Mouse (Mus musculus) MEL (cell line): ENCODE measurements around the gene Lexm. TPM values are rescaled to one million over a fixed set of nuclear protein-coding genes. Genes with fewer than 3 reads are reported as not detected.

Experiments used
- DNase-seq: peaks from one replicate; pipeline ENCODE4 v3.0.0; 2011; ENCODE audit warnings: low read depth, low spot score
- H3K27ac ChIP-seq: 2 replicates; pipeline ENCODE4 v1.5.1; 2012; ENCODE audit warnings: low read depth, mild to moderate bottlenecking, control low read depth, low read length, moderate library complexity; ENCODE audit not compliant: control insufficient read depth
- H3K27me3 ChIP-seq, 2 experiments: fragments of 150-350 bp in 1 of 2; sonication (generic) in 1 of 2; 2 replicates each; pipeline ENCODE4 v1.6.1; 2012; ENCODE audit warnings: low read length in 2 of 2, mild to moderate bottlenecking in 2 of 2, improper control_type of control experiment in 1 of 2, moderate library complexity in 1 of 2; ENCODE audit not compliant: insufficient read depth in 2 of 2, control insufficient read depth in 1 of 2
- H3K36me3 ChIP-seq, 2 experiments: 2 replicates each; pipeline ENCODE4 v1.6.1; 2012 to 2014; ENCODE audit warnings: low read length in 2 of 2, improper control_type of control experiment in 1 of 2, inconsistent platforms in 1 of 2, mild to moderate bottlenecking in 1 of 2; ENCODE audit not compliant: insufficient read depth in 2 of 2, control insufficient read depth in 1 of 2
- H3K4me1 ChIP-seq, 2 experiments: fragments of 150-350 bp in 1 of 2; sonication (generic) in 1 of 2; 2 replicates each; pipeline ENCODE4 v1.6.1; 2012; ENCODE audit warnings: low read length in 2 of 2, improper control_type of control experiment in 1 of 2, mild to moderate bottlenecking in 1 of 2; ENCODE audit not compliant: insufficient read depth in 2 of 2, control insufficient read depth in 1 of 2
- H3K4me3 ChIP-seq, 2 experiments: fragments of 150-350 bp in 1 of 2; sonication (generic) in 1 of 2; 2 replicates each; pipeline ENCODE4 v1.5.1; 2012; ENCODE audit warnings: low read depth in 2 of 2, low read length in 2 of 2, mild to moderate bottlenecking in 2 of 2, moderate library complexity in 2 of 2, control low read depth in 1 of 2, improper control_type of control experiment in 1 of 2; ENCODE audit not compliant: control insufficient read depth in 1 of 2, insufficient read depth in 1 of 2
- H3K79me2 ChIP-seq: 2 replicates; pipeline ENCODE4 v1.6.1; 2012; ENCODE audit warnings: mild to moderate bottlenecking, low read length, moderate library complexity; ENCODE audit not compliant: control insufficient read depth, poor library complexity, insufficient read depth
- H3K9ac ChIP-seq: 2 replicates; pipeline ENCODE4 v1.6.1; 2012; ENCODE audit warnings: low read depth, mild to moderate bottlenecking, control low read depth, low read length, moderate library complexity; ENCODE audit not compliant: control insufficient read depth, poor library complexity, severe bottlenecking
- H3K9me3 ChIP-seq: fragments of 150-350 bp; sonication (generic); replicated peaks from 2 replicates; pipeline ENCODE4 v1.6.1; 2012; ENCODE audit warnings: mild to moderate bottlenecking, low read length, improper control_type of control experiment, moderate library complexity; ENCODE audit not compliant: insufficient read depth
- BHLHE40 ChIP-seq: IDR thresholded peaks from 2 replicates; pipeline ENCODE4 v1.6.1; 2012; ENCODE audit warnings: low read depth, mild to moderate bottlenecking, inconsistent platforms, low read length, improper control_type of control experiment, borderline replicate concordance
- CHD2 ChIP-seq: IDR thresholded peaks from 2 replicates; pipeline ENCODE4 v1.6.1; 2011; ENCODE audit warnings: low read length, improper control_type of control experiment
- E2F4 ChIP-seq: IDR thresholded peaks from 2 replicates; pipeline ENCODE4 v1.6.1; 2011; ENCODE audit warnings: low read depth, low read length, improper control_type of control experiment, borderline replicate concordance
- ELF1 ChIP-seq: IDR thresholded peaks from 2 replicates; pipeline ENCODE4 v1.6.1; 2014; ENCODE audit warnings: low read depth, mild to moderate bottlenecking, inconsistent platforms, low read length, improper control_type of control experiment, moderate library complexity
- EP300 ChIP-seq, 2 experiments: IDR thresholded peaks; 2 replicates each; pipeline ENCODE4 v1.6.1; 2011; ENCODE audit warnings: improper control_type of control experiment in 2 of 2, low read length in 2 of 2, low read depth in 1 of 2, mild to moderate bottlenecking in 1 of 2
- ETS1 ChIP-seq: IDR thresholded peaks from 2 replicates; pipeline ENCODE4 v1.6.1; 2012; ENCODE audit warnings: low read depth, mild to moderate bottlenecking, inconsistent platforms, low read length, improper control_type of control experiment, moderate library complexity
- GATA1 ChIP-seq: IDR thresholded peaks from 2 replicates; pipeline ENCODE4 v1.6.1; 2011; ENCODE audit warnings: low read depth, low read length, improper control_type of control experiment
- MAFK ChIP-seq: IDR thresholded peaks from 2 replicates; pipeline ENCODE4 v1.6.1; 2011; ENCODE audit warnings: low read depth, mild to moderate bottlenecking, low read length, improper control_type of control experiment, borderline replicate concordance
- MAZ ChIP-seq: IDR thresholded peaks from 2 replicates; pipeline ENCODE4 v1.6.1; 2012; ENCODE audit warnings: low read depth, mild to moderate bottlenecking, inconsistent platforms, low read length, improper control_type of control experiment
- MEF2A ChIP-seq: IDR thresholded peaks from 2 replicates; pipeline ENCODE4 v1.6.1; 2014; ENCODE audit warnings: low read depth, mild to moderate bottlenecking, inconsistent platforms, low read length, improper control_type of control experiment; ENCODE audit not compliant: poor library complexity, insufficient replicate concordance, severe bottlenecking; ENCODE audit errors: extremely low read depth
- MYC ChIP-seq: IDR thresholded peaks from 2 replicates; pipeline ENCODE4 v1.6.1; 2011; ENCODE audit warnings: low read depth, mild to moderate bottlenecking, low read length, improper control_type of control experiment, moderate library complexity
- NELFE ChIP-seq: IDR thresholded peaks from 2 replicates; pipeline ENCODE4 v1.6.1; 2011; ENCODE audit warnings: low read depth, low read length, improper control_type of control experiment
- NRF1 ChIP-seq: IDR thresholded peaks from 2 replicates; pipeline ENCODE4 v1.6.1; 2014; ENCODE audit warnings: low read depth, mild to moderate bottlenecking, inconsistent platforms, low read length, improper control_type of control experiment, moderate library complexity; ENCODE audit not compliant: poor library complexity, insufficient read depth, severe bottlenecking
- POLR2AphosphoS2 ChIP-seq: IDR thresholded peaks from 2 replicates; pipeline ENCODE4 v1.6.1; 2011; ENCODE audit warnings: low read length, improper control_type of control experiment
- POLR2AphosphoS5 ChIP-seq: IDR thresholded peaks from 2 replicates; pipeline ENCODE4 v1.6.1; 2012; ENCODE audit warnings: low read depth, borderline replicate concordance, mild to moderate bottlenecking, inconsistent platforms, low read length, moderate library complexity, mixed read lengths
- RAD21 ChIP-seq: IDR thresholded peaks from 2 replicates; pipeline ENCODE4 v1.6.1; 2011; ENCODE audit warnings: mild to moderate bottlenecking, low read depth, low read length, improper control_type of control experiment
- SIN3A ChIP-seq: IDR thresholded peaks from 2 replicates; pipeline ENCODE4 v1.6.1; 2012; ENCODE audit warnings: low read length, improper control_type of control experiment, inconsistent platforms
- TBP ChIP-seq: IDR thresholded peaks from 2 replicates; pipeline ENCODE4 v1.8.0; 2011; ENCODE audit warnings: low read depth, low read length, improper control_type of control experiment
- TCF12 ChIP-seq: IDR thresholded peaks from 2 replicates; pipeline ENCODE4 v1.6.1; 2014; ENCODE audit warnings: low read depth, mild to moderate bottlenecking, inconsistent platforms, low read length, improper control_type of control experiment, moderate library complexity
- USF2 ChIP-seq, 2 experiments: IDR thresholded peaks; 2 replicates each; pipeline ENCODE4 v1.6.1; 2011 to 2012; ENCODE audit warnings: improper control_type of control experiment in 2 of 2, low read length in 2 of 2, borderline replicate concordance in 1 of 2, inconsistent platforms in 1 of 2, low read depth in 1 of 2, mild to moderate bottlenecking in 1 of 2; ENCODE audit not compliant: insufficient read depth in 1 of 2
- polyA plus RNA-seq, 2 experiments: library from polyadenylated mRNA; stranded (reverse) in 1 of 2; unstranded in 1 of 2; fragments of >175 nt in 1 of 2; fragments of >200 nt in 1 of 2; gene quantifications; 2 replicates each; pipeline versions ENCODE4 v1.2.1 to v1.2.4; 2012; ENCODE audit warnings: low replicate concordance in 2 of 2, low read depth in 1 of 2; ENCODE audit not compliant: insufficient read length in 2 of 2, insufficient read depth in 1 of 2, missing spikeins in 1 of 2
- total RNA-seq: library from RNA; depleted of rRNA; stranded (reverse); fragments of 300-350 nt; gene quantifications from 2 replicates; pipeline ENCODE4 v1.2.3, GENCODE M21; 2012

The Lexm gene
- total and polyA plus RNA-seq, 3 experiments = 6.1 to 17.5 TPM; not detected in 1

DNA sequence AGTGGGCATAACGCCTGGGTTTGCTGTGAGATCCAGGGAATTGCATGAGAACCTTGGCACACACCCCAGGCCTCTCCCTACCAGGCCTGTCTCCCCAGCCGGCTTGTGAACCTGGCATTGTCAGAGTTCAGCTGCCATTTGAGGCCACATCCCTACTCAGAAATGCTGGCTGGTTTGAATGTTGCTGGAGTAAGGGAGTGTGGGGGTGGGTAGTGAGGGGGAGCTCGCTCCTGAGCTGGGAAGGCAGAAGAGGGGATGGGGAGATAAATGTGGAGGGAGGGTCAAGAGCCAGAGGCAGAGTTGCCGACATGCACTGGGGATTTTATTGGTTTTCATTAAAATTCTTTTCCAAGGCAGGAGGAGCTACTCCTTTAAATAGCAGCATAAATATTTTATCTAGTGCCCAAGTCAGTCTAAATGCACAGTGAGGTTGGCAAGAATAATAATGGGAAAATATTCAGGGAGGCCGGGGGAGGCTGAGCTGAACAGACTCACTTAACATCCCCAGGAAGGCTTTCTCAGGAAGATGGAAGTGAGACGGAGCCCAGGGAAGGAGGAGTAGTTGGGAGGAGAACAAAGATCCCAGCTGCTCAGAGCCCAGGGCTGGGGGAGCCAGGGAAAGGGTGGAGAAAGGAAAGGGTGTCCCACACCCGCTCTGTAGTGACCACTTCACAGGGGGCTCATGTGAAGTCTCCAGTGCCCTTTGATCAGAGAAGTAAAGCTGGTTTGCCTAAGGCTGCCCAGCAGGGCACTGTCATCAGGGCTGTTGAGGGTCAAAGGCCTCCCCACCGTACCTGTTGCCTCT is 16.4 kb upstream of the Lexm start:
- Histone ChIP-seq H3K27ac (no peak overlapping the region), H3K9ac (no peak overlapping the region), H3K36me3 (no peaks in the 10 kb centered on the region), H3K4me3 (no peak overlapping the region), H3K9me3 (no peaks in the 10 kb centered on the region), H3K79me2 (no peaks in the 10 kb centered on the region), H3K27me3 (peaks cover 10 to 24% of the 10 kb centered on the region in 2 experiments), H3K4me1 (no peaks in the 10 kb centered on the region)
- DNase-seq = no peak
- TF ChIP-seq TCF12 = no peak
- TF ChIP-seq TBP = no peak
- TF ChIP-seq BHLHE40 = no peak
- no peak for TF ChIP-seq MEF2A
- no peak for TF ChIP-seq GATA1
- no peak for TF ChIP-seq CHD2
- no peak for TF ChIP-seq POLR2AphosphoS2
- no peak for TF ChIP-seq SIN3A
- no peak for TF ChIP-seq RAD21
- TF ChIP-seq ETS1 = no peak
- TF ChIP-seq MAZ = no peak
- no peak for TF ChIP-seq USF2 (IDR thresholded peaks at IDR 0.05; ENCODE audit: borderline replicate concordance in 1 of 2, insufficient read depth in 1 of 2, low read depth in 1 of 2, low read length in 2 of 2)
- no peak for TF ChIP-seq ELF1
- TF ChIP-seq NRF1 = no peak
- TF ChIP-seq MYC = no peak
- TF ChIP-seq, all 39 proteins: peak for 0

DNA sequence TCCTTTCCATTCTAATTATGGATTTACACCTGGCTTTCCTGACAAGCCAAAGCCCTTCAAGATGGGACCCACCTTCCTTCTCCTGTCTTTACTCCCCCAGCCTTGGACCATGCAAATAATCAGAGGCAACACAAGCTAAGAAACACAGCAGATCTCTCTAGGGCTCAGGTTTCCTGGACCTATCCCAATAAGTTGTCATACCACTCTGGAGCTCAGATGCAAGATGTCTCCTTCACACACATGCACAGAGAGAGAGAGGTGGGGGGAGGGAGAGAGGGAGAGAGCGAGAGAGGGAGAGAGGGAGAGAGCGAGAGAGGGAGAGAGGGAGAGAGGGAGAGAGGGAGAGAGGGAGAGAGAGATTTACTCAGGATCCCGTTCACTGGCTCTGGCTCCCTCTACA is 15.3 kb upstream of the Lexm start:
- peaks cover 10 to 25% of the 10 kb centered on the region in 2 experiments for H3K27me3 ChIP-seq
- DNase-seq = no peak

More for the DNA sequence above, 15.3 kb upstream of the Lexm start:
- Histone ChIP-seq H3K27ac (no peak overlapping the region), H3K9me3 (no peaks in the 10 kb centered on the region), H3K4me3 (no peak overlapping the region), H3K4me1 (no peaks in the 10 kb centered on the region), H3K36me3 (no peaks in the 10 kb centered on the region), H3K79me2 (no peaks in the 10 kb centered on the region), H3K9ac (no peak overlapping the region)
- TF ChIP-seq MAFK (no peak), USF2 (IDR thresholded peaks at IDR 0.05; ENCODE audit: borderline replicate concordance in 1 of 2, insufficient read depth in 1 of 2, low read depth in 1 of 2, low read length in 2 of 2) (no peak), POLR2AphosphoS2 (no peak), E2F4 (no peak), EP300 (IDR thresholded peaks at IDR 0.05; ENCODE audit: low read depth in 1 of 2, low read length in 2 of 2) (no peak), RAD21 (no peak), SIN3A (no peak), MYC (no peak), POLR2AphosphoS5 (no peak), NELFE (no peak)
